Mouse (Mus musculus): Measurements from ENCODE around the gene Cd300lg. TPM values are rescaled to one million over a fixed set of nuclear protein-coding genes. Genes with fewer than 3 reads are reported as not detected.

The Cd300lg gene
- polyA plus RNA-seq, 1 experiment from 2014 or later = 0.27 TPM

DNA sequence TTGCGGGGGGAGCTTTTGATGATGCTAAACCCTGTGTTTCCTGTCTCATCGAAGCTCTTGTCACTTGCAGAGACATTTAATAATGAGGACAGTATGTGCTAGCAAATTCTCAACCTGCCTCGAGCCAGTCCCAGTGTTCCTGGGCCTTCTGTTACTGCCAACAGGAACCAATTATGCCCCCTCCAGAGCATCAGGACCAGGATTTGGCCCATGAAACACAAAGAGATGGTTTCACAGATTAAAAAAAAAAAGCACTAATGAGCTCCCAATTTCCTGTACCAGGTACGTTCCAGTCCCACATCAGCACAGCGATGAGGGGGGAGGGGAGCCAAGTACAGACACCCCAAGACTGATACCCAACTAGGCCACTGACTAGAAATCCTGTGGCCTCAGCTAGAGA lies 20.1 kb upstream of the Cd300lg start:
- Histone ChIP-seq H3K9me3 (ENCODE audit: control insufficient read depth, low read length) (no peaks in the 10 kb centered on the region), H3K4me3 (ENCODE audit: low read depth, low read length) (no peak overlapping the region), H3K27me3 (replicated peaks; ENCODE audit: control insufficient read depth, insufficient read depth, low read length) (peaks cover 23% of the 10 kb centered on the region), H3K4me1 (replicated peaks; ENCODE audit: control insufficient read depth, insufficient read depth, low read length) (no peaks in the 10 kb centered on the region), H3K36me3 (ENCODE audit: control insufficient read depth, insufficient read depth, low read length) (no peaks in the 10 kb centered on the region), H3K9ac (ENCODE audit: low read depth, low read length) (no peak overlapping the region), H3K4me2 (no peak overlapping the region), H3K27ac (ENCODE audit: low read depth, low read length) (no peak overlapping the region)
- DNase-seq (ENCODE audit: low spot score) = no peak
- no peak for ATAC-seq (replicated peaks; ENCODE audit: low FRiP score)
- 80% methylated on average over 5 of the region's 5 CpGs for WGBS

DNA sequence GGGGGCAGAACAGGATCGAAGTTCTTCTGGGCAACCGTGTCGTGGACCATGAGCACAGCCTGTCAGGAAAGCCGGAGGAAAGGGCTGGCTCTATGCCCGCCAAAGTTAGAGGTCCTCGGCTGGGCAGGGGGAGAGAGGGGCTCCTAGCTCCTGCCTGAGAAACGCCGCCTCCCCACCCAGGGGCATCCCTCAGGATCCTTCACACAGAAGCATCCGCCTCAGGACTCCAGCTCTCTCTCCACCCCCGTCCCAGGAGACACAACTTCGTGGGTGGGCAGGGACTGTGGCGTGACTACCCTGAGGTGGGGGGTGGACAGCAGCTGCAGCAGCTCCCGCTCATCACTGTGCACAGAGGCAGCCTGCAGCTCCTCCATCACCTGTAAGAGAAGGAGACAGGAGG lies 17.9 kb upstream of the Cd300lg start:
- no peak for DNase-seq (ENCODE audit: low spot score)
- 75% methylated on average over 13 of the region's 13 CpGs for WGBS
- no peak overlapping the region for H3K4me2 ChIP-seq
- peaks cover 7% of the 10 kb centered on the region for H3K4me1 ChIP-seq (replicated peaks; ENCODE audit: control insufficient read depth, insufficient read depth, low read length)
- no peaks in the 10 kb centered on the region for H3K36me3 ChIP-seq (ENCODE audit: control insufficient read depth, insufficient read depth, low read length)
- H3K27ac ChIP-seq (ENCODE audit: low read depth, low read length) = no peak overlapping the region
- peaks cover 45% of the 10 kb centered on the region for H3K27me3 ChIP-seq (replicated peaks; ENCODE audit: control insufficient read depth, insufficient read depth, low read length)
- H3K9me3 ChIP-seq (ENCODE audit: control insufficient read depth, low read length) = no peaks in the 10 kb centered on the region
- ATAC-seq (replicated peaks; ENCODE audit: low FRiP score) = no peak
- no peak overlapping the region for H3K9ac ChIP-seq (ENCODE audit: low read depth, low read length)
- no peak overlapping the region for H3K4me3 ChIP-seq (ENCODE audit: low read depth, low read length)

DNA sequence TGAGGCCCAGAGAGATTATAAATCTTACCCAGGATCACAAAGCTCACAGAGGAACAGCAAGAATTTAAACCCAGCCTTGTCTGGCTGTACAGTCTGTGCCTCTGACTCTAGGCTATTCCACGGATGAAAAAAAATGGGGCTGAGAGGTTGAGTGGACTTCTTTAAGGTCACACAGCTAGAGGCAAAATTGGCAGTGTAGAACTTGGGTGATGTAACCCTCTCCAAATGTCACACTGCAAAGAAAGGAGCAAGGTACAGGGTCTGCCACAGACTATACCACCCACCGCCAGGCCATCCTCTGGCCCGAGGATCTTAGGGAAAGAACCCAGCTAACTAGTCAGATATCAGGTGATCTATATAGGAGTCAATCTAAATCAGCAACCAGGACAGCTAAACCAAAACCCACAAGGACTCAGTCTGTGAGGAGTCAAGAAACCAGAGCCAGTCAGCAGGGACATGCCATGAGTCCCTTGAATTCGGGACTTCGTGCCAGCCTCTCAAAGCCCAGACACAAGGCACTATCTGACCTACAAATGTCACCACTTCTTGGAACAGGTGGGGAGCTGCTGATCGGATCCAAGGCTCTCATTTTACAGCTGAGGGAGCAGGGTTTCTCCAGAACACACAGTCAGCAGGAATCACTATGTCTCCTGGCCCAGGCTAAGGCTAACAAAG lies 17.1 kb upstream of the Cd300lg start:
- ATAC-seq (replicated peaks; ENCODE audit: low FRiP score) (no peak), DNase-seq (ENCODE audit: low spot score) (no peak)
- H3K9me3 ChIP-seq (ENCODE audit: control insufficient read depth, low read length) = no peaks in the 10 kb centered on the region
- WGBS = 77% methylated on average over 6 of the region's 6 CpGs
- H3K9ac ChIP-seq (ENCODE audit: low read depth, low read length) = no peak overlapping the region
- H3K4me3 ChIP-seq (ENCODE audit: low read depth, low read length) = no peak overlapping the region
- peaks cover 45% of the 10 kb centered on the region for H3K27me3 ChIP-seq (replicated peaks; ENCODE audit: control insufficient read depth, insufficient read depth, low read length)
- H3K36me3 ChIP-seq (ENCODE audit: control insufficient read depth, insufficient read depth, low read length) = no peaks in the 10 kb centered on the region
- H3K27ac ChIP-seq (ENCODE audit: low read depth, low read length) = no peak overlapping the region
- H3K4me1 ChIP-seq (replicated peaks; ENCODE audit: control insufficient read depth, insufficient read depth, low read length) = peaks cover 10% of the 10 kb centered on the region
- no peak overlapping the region for H3K4me2 ChIP-seq

DNA sequence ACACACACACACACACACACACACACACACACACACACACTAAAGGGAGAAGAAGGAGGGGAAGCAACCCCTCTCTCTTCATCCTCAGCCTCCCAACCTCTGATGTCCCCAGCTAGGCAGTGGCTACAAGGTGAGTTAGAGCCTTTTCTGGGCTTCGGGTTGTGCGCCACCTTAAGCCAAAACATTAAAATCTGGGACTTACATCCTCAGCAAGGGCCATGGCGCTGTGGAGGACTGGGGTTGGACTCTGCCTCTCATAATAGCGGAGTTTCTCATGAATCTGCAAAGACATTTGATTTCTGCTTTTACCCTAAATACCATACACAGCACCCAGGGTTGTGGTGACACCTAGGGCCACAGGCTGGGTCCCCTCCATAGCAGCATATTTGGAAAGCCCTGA lies 16.4 kb upstream of the Cd300lg start:
- Histone ChIP-seq H3K9ac (ENCODE audit: low read depth, low read length) (no peak overlapping the region), H3K36me3 (ENCODE audit: control insufficient read depth, insufficient read depth, low read length) (no peaks in the 10 kb centered on the region), H3K27ac (ENCODE audit: low read depth, low read length) (no peak overlapping the region), H3K4me2 (no peak overlapping the region), H3K4me1 (replicated peaks; ENCODE audit: control insufficient read depth, insufficient read depth, low read length) (peaks cover 12% of the 10 kb centered on the region), H3K27me3 (replicated peaks; ENCODE audit: control insufficient read depth, insufficient read depth, low read length) (peaks cover 45% of the 10 kb centered on the region), H3K9me3 (ENCODE audit: control insufficient read depth, low read length) (no peaks in the 10 kb centered on the region), H3K4me3 (ENCODE audit: low read depth, low read length) (no peak overlapping the region)
- WGBS = 82% methylated on average over 4 of the region's 4 CpGs
- ATAC-seq (replicated peaks; ENCODE audit: low FRiP score) (no peak), DNase-seq (ENCODE audit: low spot score) (no peak)

DNA sequence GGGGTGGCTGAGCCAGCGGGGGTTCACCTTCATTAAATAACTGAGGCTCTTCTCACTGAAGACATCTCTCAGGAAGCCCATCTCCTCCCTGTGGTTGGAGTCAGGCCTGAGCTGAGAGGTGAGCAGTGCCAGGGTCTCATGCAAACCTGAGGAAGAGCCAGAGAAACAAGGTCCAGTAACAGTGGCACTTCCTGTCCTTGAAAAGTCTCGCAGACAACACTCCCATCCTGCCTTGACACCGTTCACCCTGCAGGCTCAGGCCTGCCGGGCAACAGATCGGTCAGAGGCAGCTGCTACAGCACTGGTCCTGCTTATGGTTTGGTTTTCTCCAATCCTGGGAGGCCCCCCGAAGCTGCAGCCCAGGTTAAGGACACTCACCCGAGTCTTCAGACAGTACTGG lies 16.0 kb upstream of the Cd300lg start:
- DNase-seq (ENCODE audit: low spot score) = no peak
- H3K27ac ChIP-seq (ENCODE audit: low read depth, low read length) = no peak overlapping the region
- WGBS = 35% methylated on average over 7 of the region's 7 CpGs
- peaks cover 12% of the 10 kb centered on the region for H3K4me1 ChIP-seq (replicated peaks; ENCODE audit: control insufficient read depth, insufficient read depth, low read length)
- no peak overlapping the region for H3K4me3 ChIP-seq (ENCODE audit: low read depth, low read length)
- H3K9me3 ChIP-seq (ENCODE audit: control insufficient read depth, low read length) = no peaks in the 10 kb centered on the region
- ATAC-seq (replicated peaks; ENCODE audit: low FRiP score) = no peak
- H3K4me2 ChIP-seq = peak overlapping the region; percentile 14
- no peak overlapping the region for H3K9ac ChIP-seq (ENCODE audit: low read depth, low read length)
- no peaks in the 10 kb centered on the region for H3K36me3 ChIP-seq (ENCODE audit: control insufficient read depth, insufficient read depth, low read length)
- H3K27me3 ChIP-seq (replicated peaks; ENCODE audit: control insufficient read depth, insufficient read depth, low read length) = peaks cover 45% of the 10 kb centered on the region

DNA sequence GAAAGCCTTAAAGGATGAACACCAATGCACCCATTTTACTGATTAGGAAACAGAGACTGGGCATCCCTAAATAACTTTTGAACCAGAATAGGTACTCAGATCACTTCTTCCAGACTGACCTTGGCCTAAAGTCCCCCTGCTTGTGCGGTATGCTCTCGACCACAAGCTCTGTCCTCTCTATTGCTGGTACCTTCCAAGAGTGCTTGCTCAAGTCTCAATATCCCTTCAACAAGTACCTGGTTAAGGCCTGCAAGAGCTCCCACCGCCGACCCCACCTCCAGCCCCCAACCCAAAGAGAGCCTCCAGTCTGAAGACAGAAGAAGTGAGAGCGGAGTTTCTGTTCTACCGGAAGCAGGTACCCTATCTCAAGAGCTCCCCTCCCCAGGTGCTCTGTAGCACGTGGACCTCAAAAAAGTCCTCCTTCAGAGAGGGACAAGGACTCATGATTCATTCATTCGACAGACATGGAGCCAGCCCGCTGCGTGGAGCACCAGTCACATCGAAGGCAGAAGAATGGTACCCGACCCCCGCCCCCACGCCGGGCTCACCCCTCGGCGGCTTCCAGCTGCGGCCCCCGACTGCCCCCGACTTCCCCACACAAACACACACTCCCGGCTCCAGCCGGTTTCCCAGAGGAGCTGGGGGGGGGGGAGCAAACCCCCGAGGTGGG lies 15.2 kb upstream of the Cd300lg start:
- H3K4me2 ChIP-seq = peak overlapping the region; percentile 85
- H3K4me1 ChIP-seq (replicated peaks; ENCODE audit: control insufficient read depth, insufficient read depth, low read length) = peaks cover 12% of the 10 kb centered on the region
- H3K36me3 ChIP-seq (ENCODE audit: control insufficient read depth, insufficient read depth, low read length) = no peaks in the 10 kb centered on the region
- H3K4me3 ChIP-seq (ENCODE audit: low read depth, low read length) = peak overlapping the region; percentile 60
- no peak overlapping the region for H3K27ac ChIP-seq (ENCODE audit: low read depth, low read length)
- H3K27me3 ChIP-seq (replicated peaks; ENCODE audit: control insufficient read depth, insufficient read depth, low read length) = peaks cover 47% of the 10 kb centered on the region
- H3K9ac ChIP-seq (ENCODE audit: low read depth, low read length) = peak overlapping the region; percentile 54
- ATAC-seq (replicated peaks; ENCODE audit: low FRiP score) = no peak
- no peaks in the 10 kb centered on the region for H3K9me3 ChIP-seq (ENCODE audit: control insufficient read depth, low read length)
- no peak for DNase-seq (ENCODE audit: low spot score)
- WGBS = 5% methylated on average over 22 of the region's 23 CpGs

DNA sequence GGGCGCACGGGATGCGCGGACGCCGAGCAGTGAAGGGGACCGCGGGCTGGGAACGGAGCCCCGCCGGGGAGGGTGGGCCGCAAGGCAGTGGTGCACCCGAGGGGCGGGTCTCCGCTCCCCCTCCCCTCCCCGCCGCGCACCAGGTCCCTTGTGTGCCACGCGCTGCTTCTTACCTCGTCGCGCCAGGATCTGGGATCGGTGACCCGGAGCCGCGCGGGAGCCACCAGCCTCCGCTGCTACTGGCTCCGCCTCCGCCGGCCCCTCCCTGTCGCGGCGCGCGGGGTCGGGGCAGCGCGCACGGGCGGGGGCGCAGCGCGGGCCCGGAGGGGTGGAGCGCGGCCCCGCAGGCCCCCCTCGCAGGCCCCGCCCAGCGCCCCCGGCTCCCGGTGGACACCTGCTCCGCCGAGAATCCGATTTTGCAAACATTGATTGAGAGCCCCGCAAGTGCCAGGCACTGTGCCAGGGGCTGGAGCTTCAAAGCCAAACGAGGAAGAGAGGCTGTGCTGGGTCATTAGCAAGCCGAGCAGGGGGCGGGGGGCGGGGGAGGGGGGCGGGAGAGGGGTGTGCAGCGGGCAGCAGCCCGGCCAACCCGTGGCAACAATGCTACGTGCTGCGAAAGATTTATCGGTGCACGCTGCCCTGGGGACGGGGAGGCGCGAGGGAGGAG lies 14.5 kb upstream of the Cd300lg start:
- peak overlapping the region; percentile 54 for H3K9ac ChIP-seq (ENCODE audit: low read depth, low read length)
- DNase-seq (ENCODE audit: low spot score) (peak; percentile 51), ATAC-seq (replicated peaks; ENCODE audit: low FRiP score) (peak; percentile 64)
- H3K36me3 ChIP-seq (ENCODE audit: control insufficient read depth, insufficient read depth, low read length) = no peaks in the 10 kb centered on the region
- H3K4me1 ChIP-seq (replicated peaks; ENCODE audit: control insufficient read depth, insufficient read depth, low read length) = peaks cover 12% of the 10 kb centered on the region
- H3K27ac ChIP-seq (ENCODE audit: low read depth, low read length) = no peak overlapping the region
- H3K4me2 ChIP-seq = peak overlapping the region; percentile 85
- peak overlapping the region; percentile 60 for H3K4me3 ChIP-seq (ENCODE audit: low read depth, low read length)
- peaks cover 49% of the 10 kb centered on the region for H3K27me3 ChIP-seq (replicated peaks; ENCODE audit: control insufficient read depth, insufficient read depth, low read length)
- under 1% methylated on average over 73 of the region's 73 CpGs for WGBS
- no peaks in the 10 kb centered on the region for H3K9me3 ChIP-seq (ENCODE audit: control insufficient read depth, low read length)

DNA sequence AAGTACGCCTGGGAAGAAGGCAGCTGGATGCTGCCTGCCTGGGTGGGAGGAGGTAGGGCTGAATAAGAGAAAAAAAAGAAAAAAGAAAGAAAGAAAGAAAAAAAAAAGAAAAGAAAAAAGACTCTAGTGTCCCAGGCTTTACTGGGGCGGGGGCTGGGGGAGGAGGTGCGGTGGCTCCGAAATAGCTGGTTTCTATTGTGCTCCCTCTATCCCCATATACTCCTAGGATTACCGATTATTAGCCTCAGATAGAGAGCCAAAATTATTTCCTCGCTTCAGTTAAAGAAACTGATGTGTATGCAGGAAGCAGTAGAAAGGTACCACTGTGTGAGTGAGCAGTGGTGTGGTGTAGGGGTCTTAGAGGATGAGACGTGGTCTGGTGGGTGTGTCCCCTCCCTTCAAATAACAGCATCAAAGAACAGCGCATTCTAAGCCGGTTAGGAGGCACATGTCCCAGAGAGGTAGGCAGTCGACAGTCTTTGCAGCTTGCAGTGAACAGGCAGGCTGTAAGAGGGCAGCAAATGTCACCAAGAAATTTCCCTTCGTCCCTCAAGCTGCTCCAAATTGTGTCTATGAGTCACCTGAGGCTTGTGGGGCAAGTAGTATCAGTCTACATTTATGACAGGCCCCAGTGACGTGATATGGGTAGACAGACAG lies 13.8 kb upstream of the Cd300lg start:
- WGBS = 12% methylated on average over 12 of the region's 12 CpGs
- Histone ChIP-seq H3K36me3 (ENCODE audit: control insufficient read depth, insufficient read depth, low read length) (no peaks in the 10 kb centered on the region), H3K4me3 (ENCODE audit: low read depth, low read length) (peak overlapping the region; percentile 60), H3K27me3 (replicated peaks; ENCODE audit: control insufficient read depth, insufficient read depth, low read length) (peaks cover 49% of the 10 kb centered on the region), H3K27ac (ENCODE audit: low read depth, low read length) (no peak overlapping the region), H3K9me3 (ENCODE audit: control insufficient read depth, low read length) (no peaks in the 10 kb centered on the region), H3K9ac (ENCODE audit: low read depth, low read length) (peak overlapping the region; percentile 54; the same call in 1 of the 2 replicates), H3K4me1 (replicated peaks; ENCODE audit: control insufficient read depth, insufficient read depth, low read length) (peaks cover 12% of the 10 kb centered on the region), H3K4me2 (peak overlapping the region; percentile 85)
- no peak for ATAC-seq (replicated peaks; ENCODE audit: low FRiP score)
- no peak for DNase-seq (ENCODE audit: low spot score)

All from liver, embryonic 11.5 days (tissue).